Mouse (Mus musculus) thymus, adult 2 months (tissue): ENCODE measurements at regions not wholly inside any gene's neighbourhood (a gene's known extent, or its start where the extent isn't known, plus 50 kb on each side); places are given as distances from the start of the nearest gene placed in this dataset.

Experiments
- CTCF ChIP-seq: fragments of 200-500 bp; IDR thresholded peaks from 2 replicates; pipeline ENCODE4 v1.5.1; 2012; ENCODE audit warnings: mild to moderate bottlenecking, control low read depth, low read length, moderate library complexity, borderline replicate concordance; ENCODE audit not compliant: control insufficient read depth, poor library complexity, insufficient read depth; ENCODE audit errors: extremely low read depth
- POLR2A ChIP-seq: fragments of 200-500 bp; IDR thresholded peaks from 2 replicates; pipeline ENCODE4 v1.6.1; 2012; ENCODE audit warnings: mild to moderate bottlenecking, low read length, control low read depth, moderate library complexity; ENCODE audit not compliant: control insufficient read depth, poor library complexity, insufficient read depth; ENCODE audit errors: extremely low read depth

DNA sequence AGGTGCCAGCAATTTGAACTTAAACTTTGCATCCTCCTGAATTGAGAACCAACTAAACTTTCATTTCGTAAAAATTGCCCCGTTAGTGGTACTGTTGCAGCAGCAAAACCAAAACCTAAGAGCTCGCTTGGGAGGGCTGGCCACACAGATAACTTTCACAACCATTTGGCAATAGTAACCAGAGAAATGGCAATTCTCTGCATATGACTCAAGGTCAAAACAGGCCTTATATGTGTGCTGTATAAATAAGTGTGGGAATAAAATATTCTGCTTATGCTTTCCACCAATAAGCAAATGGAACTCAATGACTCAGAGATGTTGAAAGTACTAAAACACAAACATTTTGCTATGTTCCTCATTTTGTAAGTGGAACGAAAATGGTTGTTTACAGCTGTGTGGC is 550.3 kb downstream of the Car8 start:
- TF ChIP-seq CTCF (no peak), POLR2A (no peak)
